Mouse (Mus musculus): Measurements from ENCODE around the gene Btbd9.

DNA sequence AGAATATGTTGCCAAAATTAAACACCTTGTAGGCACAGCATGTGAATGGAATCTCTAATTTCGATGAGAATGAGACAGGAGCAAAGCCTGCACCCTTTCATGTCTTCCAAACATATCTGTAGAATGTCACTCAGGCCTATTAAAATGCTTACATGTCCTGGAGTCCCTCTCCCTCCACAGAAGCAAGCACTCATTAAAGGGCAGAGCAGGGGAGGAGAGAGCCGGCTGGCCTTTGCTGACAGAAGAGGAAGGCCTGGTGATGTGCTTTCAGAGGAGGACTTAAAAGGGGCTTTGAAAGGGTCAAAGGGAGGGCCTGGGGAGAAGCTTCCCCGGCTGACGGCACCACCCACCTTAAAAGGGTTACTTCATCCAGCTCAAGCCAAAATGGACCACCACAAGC is 107.9 kb downstream of the Btbd9 start:
- TF ChIP-seq CTCF (conservative IDR thresholded peaks at IDR 0.05; ENCODE audit: low read length): no peak
- no peak for TF ChIP-seq POU5F1 (IDR thresholded peaks at IDR 0.05; ENCODE audit: borderline replicate concordance, low read length)
